Comparison of ENCODE assay signal across 8 mouse cellular contexts in the genomic region with DNA sequence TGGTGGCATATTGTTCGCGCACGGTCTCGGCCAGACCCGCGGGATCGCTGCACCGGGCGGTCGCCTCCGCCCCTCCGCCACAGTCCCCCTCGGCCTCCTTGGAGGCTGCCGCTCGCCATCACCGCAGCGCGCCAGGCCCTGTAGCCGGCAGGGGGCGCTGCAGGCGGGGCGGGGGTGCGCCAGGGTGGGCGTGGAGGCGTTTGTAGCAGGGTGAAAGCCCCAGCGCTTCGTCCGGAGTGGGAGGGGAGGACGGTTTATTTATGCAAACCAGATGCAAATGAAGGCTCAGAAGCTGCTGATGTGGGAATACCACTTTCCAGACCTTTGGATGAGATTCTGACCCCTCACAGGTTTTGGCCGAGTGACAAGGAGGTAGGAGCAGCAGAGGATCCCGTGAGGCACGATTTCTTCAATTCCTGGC. TPM values are rescaled to one million over a fixed set of nuclear protein-coding genes. Genes with fewer than 3 reads are reported as not detected.
A peak's percentile ranks its signal among the peaks of the same experiment; 100 is the strongest.
DNase-seq lines count a peak whose midpoint lies in the region; ATAC-seq and TF ChIP-seq lines count a peak whose summit lies in the region.

No protein-coding gene starts in this region.

- peak overlapping the region; percentile 64 for H3K4me2 ChIP-seq in hindbrain, embryonic 14.5 days (replicated peaks)

- under 1% methylated on average over 32 of the region's 32 CpGs for WGBS in hindbrain, embryonic 14.5 days

- TF ChIP-seq CTCF in Patski (IDR thresholded peaks at IDR 0.05): peak; percentile 99

- in situ Hi-C loops in Patski (cut with MboI; ENCODE audit: low pct_unique_long_range_greater_than_20kb): no loop called here

- peak overlapping the region; percentile 83 for H3K27ac ChIP-seq in hindbrain, embryonic 14.5 days

- peak; percentile 29 for ATAC-seq in Patski
- ATAC-seq in hindbrain, embryonic 14.5 days (ENCODE audit: low FRiP score): peak; percentile 61
- no peak for ATAC-seq in erythroid progenitor cell, adult 5-6 weeks (replicated peaks; ENCODE audit: low FRiP score, poor library complexity, severe bottlenecking)

- POLR2A ChIA-PET in Patski (lab: Charles Lee): interaction anchor here (1.1 kb wide), 1 partner anchor 9 kb away, joined by 4 read pairs; no protein-coding TSS in a partner anchor

- peaks cover 26% of the 10 kb centered on the region for H3K4me1 ChIP-seq in hindbrain, embryonic 14.5 days (replicated peaks; ENCODE audit: control insufficient read depth, insufficient read depth, low read length)

- H3K36me3 ChIP-seq in hindbrain, embryonic 14.5 days (replicated peaks; ENCODE audit: control insufficient read depth, insufficient read depth): no peaks in the 10 kb centered on the region

- DNase-seq in Patski (ENCODE audit: low read depth, low spot score): no peak
- DNase-seq in cerebellum, adult 9-10 months: peak; percentile 81
- DNase-seq in frontal cortex, postnatal 36 days (ENCODE audit: low spot score in 2 of 2): peak; percentile 67 to 80
- peak; percentile 83 for DNase-seq in hindbrain, embryonic 14.5 days (ENCODE audit: low spot score)
- peak; percentile 52 to 63 for DNase-seq in left cerebral cortex, adult 8-10 months (ENCODE audit: low spot score in 2 of 2)
- DNase-seq in lung, postnatal 4 days: peak; percentile 71 to 73
- peak; percentile 64 for DNase-seq in retina, postnatal 7 days (ENCODE audit: low read depth, low spot score)

- CTCF ChIA-PET in Patski (lab: Charles Lee): interaction anchor here (0.6 to 2.2 kb wide), 9 partner anchors 9 to 50 kb away, joined by 3 to 8 read pairs (median 5); a partner anchor contains a TSS

- peaks cover 53% of the 10 kb centered on the region for H3K27me3 ChIP-seq in Patski
- peaks cover 67% of the 10 kb centered on the region for H3K27me3 ChIP-seq in hindbrain, embryonic 14.5 days (ENCODE audit: control insufficient read depth, insufficient read depth, low read length)

- peak overlapping the region; percentile 59 for H3K9ac ChIP-seq in hindbrain, embryonic 14.5 days

- peak overlapping the region; percentile 38 for H3K4me3 ChIP-seq in hindbrain, embryonic 14.5 days (replicated peaks; ENCODE audit: low read length)

- no peaks in the 10 kb centered on the region for H3K9me3 ChIP-seq in hindbrain, embryonic 14.5 days (ENCODE audit: control insufficient read depth, low read length)

RNA-seq across cellular contexts. Expression of a gene that starts 20.8 kb away (rescaled TPM):
- 24.7 TPM for polyA plus RNA-seq in Patski (2021)
- polyA plus RNA-seq in hindbrain, embryonic 14.5 days (2014; fragmentation: Nextera tagmentation; extraction: Ambion mirVana): 47.5 and 63.4 TPM in 2 replicates
- total RNA-seq in left cerebral cortex, adult 8-10 months (2022): 10 to 100 TPM in 3 of 4 experiments, 1 to 10 TPM in 1; 8.4 to 19.1 (median 13.2) TPM
- 10.5 and 17.7 TPM in 2 replicates for total RNA-seq in erythroid progenitor cell, adult 5-6 weeks (2015; ENCODE audit: low replicate concordance)
- total RNA-seq in erythroid progenitor cell, adult 5-6 weeks (2017; ENCODE audit: low replicate concordance): 19.1 and 31.2 TPM in 2 replicates

RNA-seq across cellular contexts. Expression of a gene that starts 29.0 kb away (rescaled TPM):
- 154 TPM for polyA plus RNA-seq in Patski (2021)
- polyA plus RNA-seq in hindbrain, embryonic 14.5 days (2014; fragmentation: Nextera tagmentation; extraction: Ambion mirVana): 32.2 and 33.1 TPM in 2 replicates
- total RNA-seq in left cerebral cortex, adult 8-10 months (2022): 10 to 100 TPM; 74.9 to 85.2 (median 82.2) TPM
- total RNA-seq in erythroid progenitor cell, adult 5-6 weeks (2015; ENCODE audit: low replicate concordance): 17.6 and 21.6 TPM in 2 replicates
- 34.1 and 40.8 TPM in 2 replicates for total RNA-seq in erythroid progenitor cell, adult 5-6 weeks (2017; ENCODE audit: low replicate concordance)
